Mouse (Mus musculus): Measurements from ENCODE around the gene Ano9. TPM values are rescaled to one million over a fixed set of nuclear protein-coding genes. Genes with fewer than 3 reads are reported as not detected.
A peak's percentile ranks its signal among the peaks of the same experiment; 100 is the strongest.

The Ano9 gene
- polyA plus RNA-seq, 1 experiment: not detected

DNA sequence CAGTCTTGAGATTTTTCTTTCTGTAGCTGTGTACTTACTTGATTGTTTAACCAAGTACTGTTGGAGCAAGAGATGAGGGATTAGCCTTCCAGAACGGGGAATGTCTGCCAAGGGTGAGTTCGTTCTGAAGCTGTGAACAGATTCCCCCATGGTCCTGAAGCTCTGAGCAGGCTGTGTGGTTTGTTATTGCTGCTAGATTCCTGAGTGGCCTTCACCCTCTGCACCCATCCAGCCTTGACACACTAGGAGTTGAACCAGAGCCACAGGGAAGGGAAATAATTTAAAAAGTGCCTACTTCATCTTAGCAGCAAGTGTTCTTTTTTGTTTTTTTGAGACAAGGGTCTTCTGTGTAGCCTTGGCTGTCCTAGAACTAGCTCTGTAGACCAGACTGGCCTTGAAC lies 26.3 kb upstream of the Ano9 start:
- Histone ChIP-seq H3K36me3 (ENCODE audit: control insufficient read depth, insufficient read depth) (peaks cover 9% of the 10 kb centered on the region), H3K27me3 (ENCODE audit: control insufficient read depth, insufficient read depth, insufficient read length) (no peaks in the 10 kb centered on the region), H3K4me3 (no peak overlapping the region), H3K4me2 (ENCODE audit: low read depth) (no peak overlapping the region), H3K79me2 (ENCODE audit: control insufficient read depth, insufficient read depth) (no peaks in the 10 kb centered on the region), H3ac (ENCODE audit: control insufficient read depth, insufficient read length) (no peak overlapping the region)
- TF ChIP-seq REST (IDR thresholded peaks at IDR 0.05; ENCODE audit: insufficient read depth, insufficient read length) (no peak), POLR2AphosphoS2 (IDR thresholded peaks at IDR 0.05; ENCODE audit: insufficient read length, low read depth) (no peak), MAX (IDR thresholded peaks at IDR 0.05; ENCODE audit: low read depth) (no peak), MYOG (IDR thresholded peaks at IDR 0.05; ENCODE audit: control insufficient read depth in 1 of 3, insufficient read depth in 1 of 3, insufficient read length in 2 of 3, low read depth in 2 of 3) (no peak), POLR2A (IDR thresholded peaks at IDR 0.05; ENCODE audit: insufficient read length, low read depth) (no peak)

- Histone ChIP-seq H3ac (ENCODE audit: control insufficient read depth, insufficient read length) (no peak overlapping the region), H3K4me2 (ENCODE audit: low read depth) (no peak overlapping the region), H3K4me3 (no peak overlapping the region), H3K27me3 (ENCODE audit: control insufficient read depth, insufficient read depth, insufficient read length) (no peaks in the 10 kb centered on the region), H3K79me2 (ENCODE audit: control insufficient read depth, insufficient read depth) (no peaks in the 10 kb centered on the region), H3K36me3 (ENCODE audit: control insufficient read depth, insufficient read depth) (peaks cover 9% of the 10 kb centered on the region)
- peak in 1 of 3 experiments; percentile 9 for TF ChIP-seq MYOG (IDR thresholded peaks at IDR 0.05; ENCODE audit: control insufficient read depth in 1 of 3, insufficient read depth in 1 of 3, insufficient read length in 2 of 3, low read depth in 2 of 3)
- TF ChIP-seq MYOD1 (IDR thresholded peaks at IDR 0.05; ENCODE audit: control insufficient read depth in 1 of 3, insufficient read length in 2 of 3, low read depth in 2 of 3): peak in 1 of 3 experiments; percentile 20
- TF ChIP-seq TCF3 (IDR thresholded peaks at IDR 0.05; ENCODE audit: insufficient read length, low read depth): no peak
- TF ChIP-seq POLR2AphosphoS2 (IDR thresholded peaks at IDR 0.05; ENCODE audit: insufficient read length, low read depth): no peak
Observed at GRCm38 (mm10) chr7:141143112-141143511, 25.5 kb upstream of the Ano9 start.

GRCm38 (mm10) chr7:141141326-141141725 lies 23.7 kb upstream of the Ano9 start:
- no peaks in the 10 kb centered on the region for H3K79me2 ChIP-seq (ENCODE audit: control insufficient read depth, insufficient read depth)
- TF ChIP-seq POLR2A (IDR thresholded peaks at IDR 0.05; ENCODE audit: insufficient read length, low read depth) (no peak), MYOG (IDR thresholded peaks at IDR 0.05; ENCODE audit: control insufficient read depth in 1 of 3, insufficient read depth in 1 of 3, insufficient read length in 2 of 3, low read depth in 2 of 3) (no peak), E2F4 (IDR thresholded peaks at IDR 0.05; ENCODE audit: insufficient read depth) (no peak), POLR2AphosphoS2 (IDR thresholded peaks at IDR 0.05; ENCODE audit: insufficient read length, low read depth) (no peak), MYOD1 (IDR thresholded peaks at IDR 0.05; ENCODE audit: control insufficient read depth in 1 of 3, insufficient read length in 2 of 3, low read depth in 2 of 3) (no peak), SRF (IDR thresholded peaks at IDR 0.05; ENCODE audit: control insufficient read depth, insufficient read length, low read depth) (no peak), CEBPB (IDR thresholded peaks at IDR 0.05; ENCODE audit: insufficient read depth, poor library complexity, severe bottlenecking) (no peak), TCF3 (IDR thresholded peaks at IDR 0.05; ENCODE audit: insufficient read length, low read depth) (no peak), TCF12 (IDR thresholded peaks at IDR 0.05; ENCODE audit: insufficient read depth, poor library complexity, severe bottlenecking) (no peak), USF1 (IDR thresholded peaks at IDR 0.05; ENCODE audit: low read depth) (no peak), MAX (IDR thresholded peaks at IDR 0.05; ENCODE audit: low read depth) (no peak), REST (IDR thresholded peaks at IDR 0.05; ENCODE audit: insufficient read depth, insufficient read length) (no peak)
- no peak overlapping the region for H3K4me2 ChIP-seq (ENCODE audit: low read depth)
- H3ac ChIP-seq (ENCODE audit: control insufficient read depth, insufficient read length): no peak overlapping the region
- no peak overlapping the region for H3K4me3 ChIP-seq
- H3K27me3 ChIP-seq (ENCODE audit: control insufficient read depth, insufficient read depth, insufficient read length): no peaks in the 10 kb centered on the region
- peaks cover 3% of the 10 kb centered on the region for H3K36me3 ChIP-seq (ENCODE audit: control insufficient read depth, insufficient read depth)

GRCm38 (mm10) chr7:141131904-141132755 lies 14.5 kb upstream of the Ano9 start:
- TF ChIP-seq POLR2AphosphoS2 (IDR thresholded peaks at IDR 0.05; ENCODE audit: insufficient read length, low read depth) (no peak), REST (IDR thresholded peaks at IDR 0.05; ENCODE audit: insufficient read depth, insufficient read length) (no peak), TCF3 (IDR thresholded peaks at IDR 0.05; ENCODE audit: insufficient read length, low read depth) (no peak), USF1 (IDR thresholded peaks at IDR 0.05; ENCODE audit: low read depth) (no peak)
- Histone ChIP-seq H3K4me3 (peak overlapping the region; percentile 58), H3K79me2 (ENCODE audit: control insufficient read depth, insufficient read depth) (peaks cover 12% of the 10 kb centered on the region), H3K36me3 (ENCODE audit: control insufficient read depth, insufficient read depth) (no peaks in the 10 kb centered on the region), H3K27me3 (ENCODE audit: control insufficient read depth, insufficient read depth, insufficient read length) (no peaks in the 10 kb centered on the region), H3K4me2 (ENCODE audit: low read depth) (peak overlapping the region; percentile 77), H3ac (ENCODE audit: control insufficient read depth, insufficient read length) (peak overlapping the region; percentile 39)

- Histone ChIP-seq H3ac (ENCODE audit: control insufficient read depth, insufficient read length) (peak overlapping the region; percentile 39), H3K4me3 (peak overlapping the region; percentile 58), H3K4me2 (ENCODE audit: low read depth) (peak overlapping the region; percentile 77), H3K27me3 (ENCODE audit: control insufficient read depth, insufficient read depth, insufficient read length) (no peaks in the 10 kb centered on the region), H3K36me3 (ENCODE audit: control insufficient read depth, insufficient read depth) (no peaks in the 10 kb centered on the region), H3K79me2 (ENCODE audit: control insufficient read depth, insufficient read depth) (peaks cover 12% of the 10 kb centered on the region)
- peak in 1 of 3 experiments; percentile 12 for TF ChIP-seq MYOD1 (IDR thresholded peaks at IDR 0.05; ENCODE audit: control insufficient read depth in 1 of 3, insufficient read length in 2 of 3, low read depth in 2 of 3)
- TF ChIP-seq POLR2A (IDR thresholded peaks at IDR 0.05; ENCODE audit: insufficient read length, low read depth): peak; percentile 72
- TF ChIP-seq POLR2AphosphoS2 (IDR thresholded peaks at IDR 0.05; ENCODE audit: insufficient read length, low read depth): peak; percentile 50
- no peak for TF ChIP-seq E2F4 (IDR thresholded peaks at IDR 0.05; ENCODE audit: insufficient read depth)
Observed at GRCm38 (mm10) chr7:141131024-141131820, 13.6 kb upstream of the Ano9 start.
